Mouse (Mus musculus) megakaryocyte, adult 5-6 weeks (primary cell): Measurements from ENCODE around the gene Edn3. TPM values are rescaled to one million over a fixed set of nuclear protein-coding genes. Genes with fewer than 3 reads are reported as not detected.

Source experiments
- ATAC-seq: 2 replicates; pipeline ENCODE4 v1.8.0; 2016; ENCODE audit warnings: mild to moderate bottlenecking, inconsistent platforms; ENCODE audit not compliant: poor library complexity, severe bottlenecking
- total RNA-seq, 2 experiments: library from RNA; stranded (forward) in 1 of 2; stranded (reverse) in 1 of 2; fragments of 153-499, 151-499 nt in 1 of 2; fragments of 221-1000, 200-1000 nt in 1 of 2; gene quantifications; 2 replicates each; pipeline versions ENCODE4 v1.2.3 to v1.2.4; 2015 to 2017

Edn3 gene
- not detected in 2 replicates for total RNA-seq (2015)
- total RNA-seq (2017): not detected in 2 replicates

GRCm38 (mm10) chr2:174760479-174761121, at the start of gene Edn3:
Edn3 (plus strand) TSS chr2:174760619.
- ATAC-seq: peak; percentile 78

- ATAC-seq: no peak
Measured at GRCm38 (mm10) chr2:174712043-174712442, 48.4 kb upstream of the Edn3 start.

- ATAC-seq: no peak
Measured at GRCm38 (mm10) chr2:174715938-174716337, 44.5 kb upstream of the Edn3 start.

- ATAC-seq: no peak
Measured at GRCm38 (mm10) chr2:174717857-174718256, 42.6 kb upstream of the Edn3 start.

GRCm38 (mm10) chr2:174727114-174727823, 33.1 kb upstream of the Edn3 start:
- no peak for ATAC-seq

- no peak for ATAC-seq
Measured at GRCm38 (mm10) chr2:174731939-174732338, 28.5 kb upstream of the Edn3 start.

GRCm38 (mm10) chr2:174735270-174735669, 25.1 kb upstream of the Edn3 start:
- no peak for ATAC-seq

- no peak for ATAC-seq
Measured at GRCm38 (mm10) chr2:174747182-174747581, 13.2 kb upstream of the Edn3 start.

GRCm38 (mm10) chr2:174748381-174748780, 12.0 kb upstream of the Edn3 start:
- ATAC-seq: peak; percentile 56

- ATAC-seq: no peak
Measured at GRCm38 (mm10) chr2:174753197-174753596, 7.2 kb upstream of the Edn3 start.

- ATAC-seq: no peak
Measured at GRCm38 (mm10) chr2:174754231-174754630, 6.2 kb upstream of the Edn3 start.

- ATAC-seq: no peak
Measured at GRCm38 (mm10) chr2:174759189-174759588, 1.2 kb upstream of the Edn3 start.

- no peak for ATAC-seq
Measured at GRCm38 (mm10) chr2:174761452-174762101, 1.2 kb downstream of the Edn3 start.

GRCm38 (mm10) chr2:174762310-174762709, 1.9 kb downstream of the Edn3 start:
- ATAC-seq: no peak

- no peak for ATAC-seq
Measured at GRCm38 (mm10) chr2:174768891-174769528, 8.6 kb downstream of the Edn3 start.

GRCm38 (mm10) chr2:174774177-174775111, 14.0 kb downstream of the Edn3 start:
- ATAC-seq: peak; percentile 81

- ATAC-seq: no peak
Measured at GRCm38 (mm10) chr2:174782016-174782415, 21.6 kb downstream of the Edn3 start.

- ATAC-seq: no peak
Measured at GRCm38 (mm10) chr2:174782880-174783279, 22.5 kb downstream of the Edn3 start.

- no peak for ATAC-seq
Measured at GRCm38 (mm10) chr2:174788830-174789229, 28.4 kb downstream of the Edn3 start.

- ATAC-seq: no peak
Measured at GRCm38 (mm10) chr2:174792436-174793125, 32.2 kb downstream of the Edn3 start.
